Mouse (Mus musculus): ENCODE results near the gene Meltf. TPM values are rescaled to one million over a fixed set of nuclear protein-coding genes. Genes with fewer than 3 reads are reported as not detected.

The Meltf gene
- polyA plus RNA-seq, 1 experiment = not detected

DNA sequence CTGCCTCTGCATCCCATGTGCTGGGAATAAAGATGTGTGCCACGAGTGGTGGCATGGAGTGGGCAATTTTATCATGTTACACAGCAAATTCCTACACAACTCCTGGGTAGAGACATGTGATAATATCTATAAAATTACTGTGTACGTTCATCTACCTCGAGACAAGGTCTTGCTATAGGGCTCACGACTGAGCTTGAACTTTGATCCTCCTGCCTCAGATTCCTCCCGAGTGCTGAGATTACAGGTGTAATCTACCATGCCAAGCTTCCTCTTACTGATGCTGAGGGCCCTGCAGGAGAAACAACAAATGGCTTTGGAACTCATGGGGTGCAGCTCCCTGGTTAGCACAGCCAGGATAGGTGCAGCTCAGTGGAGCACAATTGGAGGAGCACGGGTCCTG, 45.8 kb downstream of the Meltf start:
- no peak overlapping the region for H3K27ac ChIP-seq (ENCODE audit: insufficient read depth, low read depth, low read length)
- H3K4me3 ChIP-seq (ENCODE audit: low read depth, low read length) = no peak overlapping the region
- no peaks in the 10 kb centered on the region for H3K4me1 ChIP-seq (ENCODE audit: control insufficient read depth, insufficient read depth, insufficient read length, low read length)
- H3K36me3 ChIP-seq (ENCODE audit: control insufficient read depth, insufficient read depth, low read length) = no peaks in the 10 kb centered on the region
- TF ChIP-seq POLR2A (IDR thresholded peaks at IDR 0.05; ENCODE audit: low read depth, low read length) (no peak), CTCF (IDR thresholded peaks at IDR 0.05; ENCODE audit: extremely low read depth, insufficient read length, insufficient replicate concordance, low read depth, low read length) (no peak)
- WGBS = 44% methylated on average over 6 of the region's 6 CpGs
- H3K27me3 ChIP-seq (ENCODE audit: control insufficient read depth, insufficient read depth, low read length) = no peaks in the 10 kb centered on the region

DNA sequence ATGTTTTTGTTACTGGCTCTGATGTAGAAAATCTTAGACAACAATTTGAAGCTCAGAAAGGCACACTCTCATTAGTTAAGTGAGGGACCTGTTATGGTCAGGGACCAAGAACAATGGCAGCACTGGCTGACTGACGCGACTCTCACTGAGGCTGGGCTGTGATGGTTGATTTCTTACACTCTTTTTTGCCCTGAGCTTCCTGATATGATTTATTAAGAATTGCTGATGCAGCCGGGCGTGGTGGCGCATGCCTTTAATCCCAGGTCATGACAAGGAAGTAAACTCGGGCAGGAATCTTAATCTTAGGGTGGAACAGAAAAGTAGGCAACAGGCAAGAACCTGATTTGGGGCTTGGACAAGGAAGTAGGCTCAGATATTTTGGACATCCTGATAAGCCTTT, 47.5 kb downstream of the Meltf start:
- 66% methylated on average over 6 of the region's 6 CpGs for WGBS
- no peaks in the 10 kb centered on the region for H3K27me3 ChIP-seq (ENCODE audit: control insufficient read depth, insufficient read depth, low read length)
- no peak overlapping the region for H3K27ac ChIP-seq (ENCODE audit: insufficient read depth, low read depth, low read length)
- TF ChIP-seq CTCF (IDR thresholded peaks at IDR 0.05; ENCODE audit: extremely low read depth, insufficient read length, insufficient replicate concordance, low read depth, low read length) = no peak
- no peak for TF ChIP-seq POLR2A (IDR thresholded peaks at IDR 0.05; ENCODE audit: low read depth, low read length)
- H3K4me3 ChIP-seq (ENCODE audit: low read depth, low read length) = no peak overlapping the region
- no peaks in the 10 kb centered on the region for H3K36me3 ChIP-seq (ENCODE audit: control insufficient read depth, insufficient read depth, low read length)
- no peaks in the 10 kb centered on the region for H3K4me1 ChIP-seq (ENCODE audit: control insufficient read depth, insufficient read depth, insufficient read length, low read length)

DNA sequence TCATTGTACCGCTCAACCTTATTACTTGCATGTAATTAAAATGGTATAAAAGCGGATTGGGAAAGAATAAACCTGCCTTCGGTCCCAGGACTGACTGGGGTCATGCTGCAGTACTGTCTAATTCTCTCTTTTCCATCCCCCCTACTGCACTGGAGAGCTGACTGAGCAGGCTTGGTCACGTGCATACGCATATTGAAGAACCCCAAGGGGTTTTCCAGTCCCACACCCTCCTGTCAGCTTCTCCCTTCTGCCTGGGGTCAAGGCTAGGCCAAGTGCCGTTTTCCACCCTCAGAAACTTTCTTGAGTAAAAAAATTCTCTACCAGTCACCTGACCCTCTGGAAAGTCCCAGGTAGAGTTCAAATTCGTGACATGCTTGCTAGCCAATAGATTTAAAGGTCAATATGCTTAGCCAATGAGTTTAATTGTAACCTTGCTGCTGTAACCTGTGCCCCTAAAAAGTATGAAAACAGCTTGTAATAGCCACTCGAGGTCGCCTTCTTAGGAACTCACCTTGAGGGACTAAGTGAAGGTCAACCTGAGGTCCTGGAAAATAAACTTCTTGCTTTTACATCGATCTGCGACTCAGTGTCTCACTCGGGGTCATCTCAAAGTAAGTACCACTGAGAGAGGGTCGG, 48.1 kb downstream of the Meltf start:
- TF ChIP-seq CTCF (IDR thresholded peaks at IDR 0.05; ENCODE audit: extremely low read depth, insufficient read length, insufficient replicate concordance, low read depth, low read length) (no peak), POLR2A (IDR thresholded peaks at IDR 0.05; ENCODE audit: low read depth, low read length) (no peak)
- Histone ChIP-seq H3K36me3 (ENCODE audit: control insufficient read depth, insufficient read depth, low read length) (no peaks in the 10 kb centered on the region), H3K4me3 (ENCODE audit: low read depth, low read length) (no peak overlapping the region), H3K27ac (ENCODE audit: insufficient read depth, low read depth, low read length) (no peak overlapping the region), H3K27me3 (ENCODE audit: control insufficient read depth, insufficient read depth, low read length) (no peaks in the 10 kb centered on the region), H3K4me1 (ENCODE audit: control insufficient read depth, insufficient read depth, insufficient read length, low read length) (no peaks in the 10 kb centered on the region)
- WGBS = 73% methylated on average over 13 of the region's 13 CpGs

DNA sequence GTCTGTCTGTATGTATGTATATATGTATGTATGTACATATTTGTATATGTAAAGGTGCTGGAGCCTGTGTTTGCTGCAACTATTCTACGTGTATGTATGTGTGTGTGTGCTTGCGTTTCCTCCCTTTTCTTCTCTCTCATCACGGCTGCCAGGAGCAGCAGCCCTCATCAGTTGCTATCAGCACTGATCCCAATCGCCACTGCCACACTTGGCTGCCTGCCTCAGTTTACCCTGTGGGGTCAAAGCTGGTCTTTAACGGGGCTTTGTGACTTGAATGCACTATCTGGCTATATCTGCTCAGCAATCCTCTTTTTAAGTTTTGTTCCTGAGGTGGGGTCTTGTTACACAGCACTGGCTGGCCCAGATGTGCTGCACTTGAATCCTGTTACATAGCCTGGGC, 48.8 kb downstream of the Meltf start:
- Histone ChIP-seq H3K36me3 (ENCODE audit: control insufficient read depth, insufficient read depth, low read length) (no peaks in the 10 kb centered on the region), H3K4me3 (ENCODE audit: low read depth, low read length) (no peak overlapping the region), H3K27ac (ENCODE audit: insufficient read depth, low read depth, low read length) (no peak overlapping the region), H3K4me1 (ENCODE audit: control insufficient read depth, insufficient read depth, insufficient read length, low read length) (no peaks in the 10 kb centered on the region), H3K27me3 (ENCODE audit: control insufficient read depth, insufficient read depth, low read length) (no peaks in the 10 kb centered on the region)
- WGBS = 81% methylated on average over 5 of the region's 5 CpGs
- TF ChIP-seq CTCF (IDR thresholded peaks at IDR 0.05; ENCODE audit: extremely low read depth, insufficient read length, insufficient replicate concordance, low read depth, low read length) = no peak
- TF ChIP-seq POLR2A (IDR thresholded peaks at IDR 0.05; ENCODE audit: low read depth, low read length) = no peak

DNA sequence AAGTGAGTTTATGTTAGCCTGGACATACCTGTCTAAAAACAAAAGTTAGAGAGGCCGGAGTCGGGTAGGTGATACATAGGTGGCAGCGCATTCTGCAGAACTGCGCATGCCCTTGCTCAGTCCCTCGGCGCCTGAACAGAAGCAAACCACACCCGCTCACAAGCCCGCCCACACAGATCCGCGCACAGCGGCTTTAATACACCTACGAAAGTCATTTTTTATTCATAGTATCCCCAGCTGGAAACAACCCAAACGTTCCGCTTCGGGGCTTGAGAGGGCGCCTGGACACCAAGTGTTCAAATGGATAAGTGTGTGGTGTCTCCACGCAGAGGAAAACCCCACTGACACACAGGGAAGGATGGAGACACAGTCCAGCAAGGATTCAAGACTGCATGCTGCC, 52.7 kb downstream of the Meltf start:
- no peak overlapping the region for H3K27ac ChIP-seq (ENCODE audit: insufficient read depth, low read depth, low read length)
- 48% methylated on average over 17 of the region's 17 CpGs for WGBS
- H3K27me3 ChIP-seq (ENCODE audit: control insufficient read depth, insufficient read depth, low read length) = peaks cover 22% of the 10 kb centered on the region
- peaks cover 11% of the 10 kb centered on the region for H3K4me1 ChIP-seq (ENCODE audit: control insufficient read depth, insufficient read depth, insufficient read length, low read length)
- no peaks in the 10 kb centered on the region for H3K36me3 ChIP-seq (ENCODE audit: control insufficient read depth, insufficient read depth, low read length)
- no peak for TF ChIP-seq CTCF (IDR thresholded peaks at IDR 0.05; ENCODE audit: extremely low read depth, insufficient read length, insufficient replicate concordance, low read depth, low read length)
- TF ChIP-seq POLR2A (IDR thresholded peaks at IDR 0.05; ENCODE audit: low read depth, low read length) = no peak
- H3K4me3 ChIP-seq (ENCODE audit: low read depth, low read length) = peak overlapping the region; percentile 13; the same call in 1 of the 2 replicates

DNA sequence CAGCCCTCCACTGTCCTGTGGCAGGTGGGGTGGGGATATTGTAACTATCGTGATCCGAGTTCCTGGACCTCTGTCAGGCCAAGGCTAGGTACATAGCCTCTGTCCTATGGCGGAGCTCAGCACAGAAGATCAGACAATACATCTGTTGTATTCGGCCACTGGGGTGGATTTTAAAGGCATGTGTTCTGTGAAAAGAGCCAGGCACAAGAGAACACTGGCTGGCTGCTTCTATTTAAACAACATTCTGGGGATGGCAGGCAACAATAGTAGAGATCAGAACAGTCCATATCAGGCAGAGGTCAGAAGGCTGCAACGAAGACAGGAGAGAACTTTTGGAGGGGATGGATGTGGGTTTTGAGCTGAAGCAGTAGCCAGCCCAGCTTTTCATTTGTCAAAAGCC, 53.6 kb downstream of the Meltf start:
- no peak overlapping the region for H3K27ac ChIP-seq (ENCODE audit: insufficient read depth, low read depth, low read length)
- peaks cover 22% of the 10 kb centered on the region for H3K27me3 ChIP-seq (ENCODE audit: control insufficient read depth, insufficient read depth, low read length)
- WGBS = 71% methylated on average over 5 of the region's 5 CpGs
- H3K4me3 ChIP-seq (ENCODE audit: low read depth, low read length) = no peak overlapping the region
- TF ChIP-seq POLR2A (IDR thresholded peaks at IDR 0.05; ENCODE audit: low read depth, low read length) (no peak), CTCF (IDR thresholded peaks at IDR 0.05; ENCODE audit: extremely low read depth, insufficient read length, insufficient replicate concordance, low read depth, low read length) (no peak)
- no peaks in the 10 kb centered on the region for H3K36me3 ChIP-seq (ENCODE audit: control insufficient read depth, insufficient read depth, low read length)
- peaks cover 11% of the 10 kb centered on the region for H3K4me1 ChIP-seq (ENCODE audit: control insufficient read depth, insufficient read depth, insufficient read length, low read length)

DNA sequence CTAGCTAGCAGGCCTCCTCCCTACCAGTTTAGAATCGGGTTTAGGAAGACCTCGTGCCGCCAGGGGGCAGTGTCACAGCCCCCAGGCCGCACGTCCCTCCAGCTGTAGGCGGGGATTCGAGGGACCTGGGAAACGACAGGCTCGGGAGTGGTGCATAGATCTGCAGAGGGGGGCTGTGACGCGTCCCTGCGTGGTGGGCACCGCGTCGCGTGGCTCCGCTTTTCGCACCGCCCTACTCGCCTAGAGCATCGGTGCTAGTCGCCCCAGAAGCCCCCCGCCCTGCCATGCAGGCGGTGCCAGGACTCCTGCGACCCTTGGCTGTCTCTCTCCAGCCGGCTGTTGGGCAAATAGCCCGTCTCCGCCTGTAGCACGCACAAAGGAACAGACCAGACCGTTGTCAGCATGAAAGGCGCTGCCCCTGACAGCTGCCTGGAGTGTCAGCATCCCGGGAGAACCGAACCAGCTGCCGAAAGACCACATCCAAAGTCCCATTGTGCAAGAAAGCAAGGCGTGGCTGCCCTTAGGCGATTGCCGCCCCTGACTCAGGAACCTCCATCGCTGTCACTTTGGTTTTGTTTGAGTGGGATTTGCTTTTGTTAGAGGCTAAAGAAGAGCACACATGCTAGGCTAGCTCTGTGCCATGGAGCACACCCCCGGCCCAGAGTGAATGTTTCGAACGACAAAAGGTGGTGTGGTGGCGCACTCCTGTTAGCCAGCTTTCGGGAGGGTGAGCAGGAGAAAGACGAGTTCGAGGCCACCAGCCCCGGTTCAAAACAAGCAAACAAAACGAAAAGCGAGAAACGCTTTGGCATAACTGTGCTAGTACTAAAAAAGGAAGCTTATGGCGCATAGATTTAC, 54.5 kb downstream of the Meltf start:
- H3K27me3 ChIP-seq (ENCODE audit: control insufficient read depth, insufficient read depth, low read length) = peaks cover 22% of the 10 kb centered on the region
- whole genome bisulfite sequencing = 1% methylated on average over 50 of the region's 50 CpGs
- H3K4me3 ChIP-seq (ENCODE audit: low read depth, low read length) = peak overlapping the region; percentile 66
- peaks cover 11% of the 10 kb centered on the region for H3K4me1 ChIP-seq (ENCODE audit: control insufficient read depth, insufficient read depth, insufficient read length, low read length)
- H3K27ac ChIP-seq (ENCODE audit: insufficient read depth, low read depth, low read length) = peak overlapping the region; percentile 17; the same call in 1 of the 2 replicates
- TF ChIP-seq CTCF (IDR thresholded peaks at IDR 0.05; ENCODE audit: extremely low read depth, insufficient read length, insufficient replicate concordance, low read depth, low read length) (peak; percentile 85), POLR2A (IDR thresholded peaks at IDR 0.05; ENCODE audit: low read depth, low read length) (no peak)
- H3K36me3 ChIP-seq (ENCODE audit: control insufficient read depth, insufficient read depth, low read length) = no peaks in the 10 kb centered on the region
